Mouse (Mus musculus) liver, embryonic 14.5 days (tissue): ENCODE measurements at regions not wholly inside any gene's neighbourhood (a gene's known extent, or its start where the extent isn't known, plus 50 kb on each side); places are given as distances from the start of the nearest gene placed in this dataset.

ENCODE experiments used
- ATAC-seq: fragments of 200-750 bp; cut with Nextera tagmentation; 2 replicates; pipeline ENCODE4 v1.8.0; 2017; ENCODE audit warnings: moderate number of reproducible peaks, mild to moderate bottlenecking, moderate library complexity; ENCODE audit not compliant: insufficient read depth
- DNase-seq, 3 experiments: peaks; one replicate each; pipeline ENCODE4 v3.0.0-alpha.2; 2012 to 2013; ENCODE audit warnings: low read depth in 3 of 3, low spot score in 3 of 3
- H3K27ac ChIP-seq: fragments of 300-500 bp; sonication (generic); 2 replicates; pipeline ENCODE4 v1.5.1; 2014; ENCODE audit warnings: moderate library complexity, mild to moderate bottlenecking, control low read depth, inconsistent platforms
- H3K27me3 ChIP-seq: fragments of 300-500 bp; sonication (generic); 2 replicates; pipeline ENCODE4 v1.6.1; 2014; ENCODE audit warnings: mild to moderate bottlenecking, low read length, moderate library complexity; ENCODE audit not compliant: control insufficient read depth, insufficient read depth
- H3K36me3 ChIP-seq: fragments of 300-500 bp; sonication (generic); replicated peaks from 2 replicates; pipeline ENCODE4 v1.6.1; 2014; ENCODE audit warnings: low read depth; ENCODE audit not compliant: control insufficient read depth, insufficient read depth
- H3K4me1 ChIP-seq, 2 experiments: fragments of 200-500 bp in 1 of 2; fragments of 300-500 bp in 1 of 2; sonication (generic) in 1 of 2; replicated peaks; 2 replicates each; pipeline ENCODE4 v1.6.1; 2012 to 2014; ENCODE audit warnings: antibody characterized with exemption in 1 of 2, inconsistent platforms in 1 of 2, low read length in 1 of 2; ENCODE audit not compliant: control insufficient read depth in 2 of 2, insufficient read depth in 2 of 2
- H3K4me2 ChIP-seq: fragments of 300-500 bp; sonication (generic); 2 replicates; pipeline ENCODE4 v1.6.1; 2014; ENCODE audit warnings: low read depth, mild to moderate bottlenecking, control low read depth, moderate library complexity
- H3K4me3 ChIP-seq, 2 experiments: fragments of 200-500 bp in 1 of 2; fragments of 300-500 bp in 1 of 2; sonication (generic) in 1 of 2; 2 replicates each; pipeline ENCODE4 v1.5.1; 2012 to 2014; ENCODE audit warnings: low read depth in 2 of 2, low read length in 2 of 2, mild to moderate bottlenecking in 2 of 2, control low read depth in 1 of 2, inconsistent platforms in 1 of 2, moderate library complexity in 1 of 2; ENCODE audit not compliant: insufficient read depth in 1 of 2
- H3K9ac ChIP-seq: fragments of 300-500 bp; sonication (generic); replicated peaks from 2 replicates; pipeline ENCODE4 v1.6.1; 2014; ENCODE audit warnings: mild to moderate bottlenecking, control low read depth, moderate library complexity
- H3K9me3 ChIP-seq: fragments of 300-500 bp; sonication (generic); 2 replicates; pipeline ENCODE4 v1.6.1; 2016; ENCODE audit warnings: low read length, mixed read lengths; ENCODE audit not compliant: control insufficient read depth
- CTCF ChIP-seq: IDR thresholded peaks from 2 replicates; pipeline ENCODE4 v1.5.1; 2016; ENCODE audit warnings: antibody characterized with exemption, low read depth, control low read depth
- EP300 ChIP-seq: IDR thresholded peaks from 2 replicates; pipeline ENCODE4 v1.6.1; 2016; ENCODE audit warnings: antibody characterized with exemption, low read depth
- WGBS: fragments of 180-500 bp; shearing (Covaris S2); extraction: QIAGEN DNeasy Blood & Tissue Kit; methylation state at CpG from one replicate; pipeline ENCODE4 v1.1.7; 2014; ENCODE audit not compliant: insufficient replicate concordance; 5-methylcytosine and 5-hydroxymethylcytosine counted together

GRCm38 (mm10) chr12:29107720-29108051 is 356.1 kb downstream of the Eipr1 start:
- H3K27me3 ChIP-seq = no peaks in the 10 kb centered on the region
- no peaks in the 10 kb centered on the region for H3K4me1 ChIP-seq
- no peaks in the 10 kb centered on the region for H3K9me3 ChIP-seq
- no peak overlapping the region for H3K9ac ChIP-seq
- no peak overlapping the region for H3K4me2 ChIP-seq
- H3K36me3 ChIP-seq = no peaks in the 10 kb centered on the region
- no peak for ATAC-seq
- TF ChIP-seq EP300 = no peak
- no peak for TF ChIP-seq CTCF
- no peak for DNase-seq
- 51% methylated on average over 3 of the region's 3 CpGs for WGBS
- no peak overlapping the region for H3K27ac ChIP-seq
- H3K4me3 ChIP-seq = no peak overlapping the region

- WGBS = 48% methylated on average over 2 of the region's 2 CpGs
- H3K9me3 ChIP-seq = no peaks in the 10 kb centered on the region
- H3K4me1 ChIP-seq = no peaks in the 10 kb centered on the region
- no peak overlapping the region for H3K9ac ChIP-seq
- H3K36me3 ChIP-seq = no peaks in the 10 kb centered on the region
- no peak overlapping the region for H3K27ac ChIP-seq
- ATAC-seq = no peak
- no peak overlapping the region for H3K4me2 ChIP-seq
- no peaks in the 10 kb centered on the region for H3K27me3 ChIP-seq
- no peak overlapping the region for H3K4me3 ChIP-seq
- DNase-seq = no peak
- TF ChIP-seq CTCF = no peak
- TF ChIP-seq EP300 = no peak
Observed at GRCm38 (mm10) chr12:29118336-29118735, 366.7 kb downstream of the Eipr1 start.

- Histone ChIP-seq H3K9me3 (no peaks in the 10 kb centered on the region), H3K4me1 (no peaks in the 10 kb centered on the region), H3K36me3 (no peaks in the 10 kb centered on the region), H3K4me3 (no peak overlapping the region), H3K4me2 (no peak overlapping the region), H3K27ac (no peak overlapping the region), H3K27me3 (no peaks in the 10 kb centered on the region), H3K9ac (no peak overlapping the region)
- DNase-seq (no peak), ATAC-seq (no peak)
- 62% methylated on average over 2 of the region's 2 CpGs for WGBS
- TF ChIP-seq CTCF (no peak), EP300 (no peak)
Observed at GRCm38 (mm10) chr12:29121159-29121558, 369.6 kb downstream of the Eipr1 start.

GRCm38 (mm10) chr12:29122931-29123330 is 371.3 kb downstream of the Eipr1 start:
- WGBS = 55% methylated on average over 4 of the region's 4 CpGs
- Histone ChIP-seq H3K36me3 (no peaks in the 10 kb centered on the region), H3K27ac (no peak overlapping the region), H3K9ac (no peak overlapping the region), H3K4me3 (no peak overlapping the region), H3K9me3 (no peaks in the 10 kb centered on the region), H3K4me1 (no peaks in the 10 kb centered on the region), H3K27me3 (no peaks in the 10 kb centered on the region), H3K4me2 (no peak overlapping the region)
- ATAC-seq = no peak
- no peak for DNase-seq
- no peak for TF ChIP-seq CTCF
- TF ChIP-seq EP300 = no peak

- DNase-seq (no peak), ATAC-seq (no peak)
- H3K27me3 ChIP-seq = no peaks in the 10 kb centered on the region
- no peak overlapping the region for H3K4me3 ChIP-seq
- TF ChIP-seq EP300 (no peak), CTCF (no peak)
- no peak overlapping the region for H3K4me2 ChIP-seq
- H3K4me1 ChIP-seq = no peaks in the 10 kb centered on the region
- H3K9ac ChIP-seq = no peak overlapping the region
- WGBS = 54% methylated on average over 7 of the region's 7 CpGs
- no peaks in the 10 kb centered on the region for H3K9me3 ChIP-seq
- H3K36me3 ChIP-seq = no peaks in the 10 kb centered on the region
- no peak overlapping the region for H3K27ac ChIP-seq
Observed at GRCm38 (mm10) chr12:29124079-29124668, 372.6 kb downstream of the Eipr1 start.
